ENCODE assay signal across 25 mouse cellular contexts in the genomic region with DNA sequence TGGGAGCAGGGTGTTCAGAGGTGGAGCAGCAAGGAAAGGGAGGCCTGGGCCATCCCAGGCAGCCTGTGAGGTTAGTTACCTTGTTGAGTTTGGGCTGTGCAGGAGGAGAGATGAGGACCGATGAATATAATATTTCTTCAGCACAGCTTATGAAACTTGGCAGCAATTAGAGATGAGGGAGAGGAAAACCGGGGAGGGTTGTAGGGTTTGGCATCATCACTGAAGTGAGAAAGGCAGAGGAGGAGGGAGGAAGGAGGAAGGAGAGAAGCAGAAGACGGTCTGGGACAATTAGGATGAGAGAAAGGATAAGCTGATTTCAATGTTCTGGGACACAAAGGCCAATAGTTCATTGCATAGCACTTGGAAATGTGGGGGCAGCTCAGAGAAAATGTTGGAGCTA.
DNase-seq lines count a peak whose midpoint lies in the region; ATAC-seq and TF ChIP-seq lines count a peak whose summit lies in the region.
"Had no signal": no experiment of that assay in that cellular context is flagged by ENCODE, and none has a peak within 500 bp of the region (broad histone marks: within the 10 kb centered on the region; RNA-seq: fewer than 3 reads in every experiment).

No protein-coding gene starts in this region.

- 77% methylated on average over 3 of the region's 3 CpGs for WGBS in liver, postnatal 0 days (ENCODE audit: insufficient replicate concordance)

- no peaks in the 10 kb centered on the region for H3K4me1 ChIP-seq in liver, postnatal 0 days (ENCODE audit: insufficient read depth)
- H3K4me1 ChIP-seq: embryonic facial prominence, embryonic 13.5 days; embryonic facial prominence, embryonic 15.5 days; forebrain, embryonic 10.5 days; forebrain, embryonic 12.5 days had no signal

- no peak for TF ChIP-seq EP300 in liver, postnatal 0 days (IDR thresholded peaks at IDR 0.05; ENCODE audit: low read depth)

- H3K4me2 ChIP-seq in liver, postnatal 0 days (ENCODE audit: low read depth, low read length) = no peak overlapping the region
- H3K4me2 ChIP-seq: embryonic facial prominence, embryonic 13.5 days; embryonic facial prominence, embryonic 15.5 days; forebrain, embryonic 12.5 days had no signal

- H3K4me3 ChIP-seq in liver, postnatal 0 days (ENCODE audit: low read depth, low read length) = no peak overlapping the region
- H3K4me3 ChIP-seq: embryonic facial prominence, embryonic 13.5 days; embryonic facial prominence, embryonic 15.5 days; erythroblast, embryonic 14.5 days; forebrain, embryonic 10.5 days; forebrain, embryonic 12.5 days had no signal

- no peak overlapping the region for H3K9ac ChIP-seq in liver, postnatal 0 days (replicated peaks)
- H3K9ac ChIP-seq: embryonic facial prominence, embryonic 13.5 days; embryonic facial prominence, embryonic 15.5 days; forebrain, embryonic 12.5 days had no signal

- no peaks in the 10 kb centered on the region for H3K9me3 ChIP-seq in liver, postnatal 0 days (ENCODE audit: low read length)
- H3K9me3 ChIP-seq: embryonic facial prominence, embryonic 13.5 days; embryonic facial prominence, embryonic 15.5 days; forebrain, embryonic 10.5 days; forebrain, embryonic 12.5 days had no signal

- TF ChIP-seq CTCF in brain, embryonic 14.5 days (IDR thresholded peaks at IDR 0.05; ENCODE audit: borderline replicate concordance, extremely low read depth, insufficient read depth, insufficient read length) = no peak
- no peak for TF ChIP-seq CTCF in liver, postnatal 0 days (IDR thresholded peaks at IDR 0.05; ENCODE audit: low read depth)

- ATAC-seq in liver, postnatal 0 days = no peak
- ATAC-seq: forebrain, embryonic 14.5 days; forebrain, embryonic 16.5 days had no signal

- DNase-seq in frontal cortex, adult 2 months (ENCODE audit: extremely low spot score in 1 of 2, low spot score in 1 of 2) = peak; percentile 9 to 47
- no peak for DNase-seq in frontal cortex, postnatal 10 days (ENCODE audit: low spot score in 2 of 2)
- DNase-seq in kidney, adult 18-20 months = peak; percentile 2
- no peak for DNase-seq in kidney, adult 9 months
- peak; percentile 23 for DNase-seq in right cerebral cortex, adult 18-20 months
- DNase-seq in right cerebral cortex, adult 2 months (ENCODE audit: low spot score in 2 of 2) = no peak
- DNase-seq in brain, embryonic 14.5 days (ENCODE audit: low read depth) = peak; percentile 17
- no peak for DNase-seq in liver, postnatal 0 days
- DNase-seq: adrenal gland, adult 2 months; adrenal gland, postnatal 10 days; adrenal gland, postnatal 25 days; cerebellum, adult 11 months; cerebellum, adult 18-20 months; cerebellum, adult 8-10 months; cerebellum, adult 9-11 months; cerebellum, postnatal 14 days; cerebellum, postnatal 36 days; embryo, embryonic 11 days had no signal

- no peaks in the 10 kb centered on the region for H3K27me3 ChIP-seq in liver, postnatal 0 days (ENCODE audit: insufficient read depth, low read length)
- H3K27me3 ChIP-seq: embryonic facial prominence, embryonic 13.5 days; embryonic facial prominence, embryonic 15.5 days; forebrain, embryonic 12.5 days had no signal

- no peaks in the 10 kb centered on the region for H3K36me3 ChIP-seq in liver, postnatal 0 days (replicated peaks; ENCODE audit: insufficient read depth, low read length)
- H3K36me3 ChIP-seq: embryonic facial prominence, embryonic 13.5 days; embryonic facial prominence, embryonic 15.5 days; forebrain, embryonic 10.5 days; forebrain, embryonic 12.5 days had no signal

- TF ChIP-seq POLR2A in brain, embryonic 14.5 days (IDR thresholded peaks at IDR 0.05; ENCODE audit: borderline replicate concordance, extremely low read depth, insufficient read depth, insufficient read length, poor library complexity, severe bottlenecking) = no peak

- H3K27ac ChIP-seq in liver, postnatal 0 days (ENCODE audit: low read depth) = no peak overlapping the region
- H3K27ac ChIP-seq: embryonic facial prominence, embryonic 13.5 days; embryonic facial prominence, embryonic 15.5 days; forebrain, embryonic 10.5 days; forebrain, embryonic 12.5 days had no signal

Comparison
In these comparisons a context has a peak if more than half of its experiments do, and no peak if none do; other contexts are left out.
1. DNase-seq: peak in frontal cortex, adult 2 months (2 of 2), kidney, adult 18-20 months (single experiment), right cerebral cortex, adult 18-20 months (single experiment) and brain, embryonic 14.5 days (single experiment); none in frontal cortex, postnatal 10 days (0 of 2), kidney, adult 9 months (single experiment), right cerebral cortex, adult 2 months (0 of 2) and liver, postnatal 0 days (single experiment).